Mouse (Mus musculus): ENCODE measurements around the gene Lonrf2. TPM values are rescaled to one million over a fixed set of nuclear protein-coding genes. Genes with fewer than 3 reads are reported as not detected.

The Lonrf2 gene
- total RNA-seq, 2 experiments from 2014 or later: 106 to 110 TPM

GRCm38 (mm10) chr1:38770676-38771075, 65.8 kb downstream of the Lonrf2 start:
- no peak for DNase-seq (ENCODE audit: low spot score in 2 of 2)

DNA sequence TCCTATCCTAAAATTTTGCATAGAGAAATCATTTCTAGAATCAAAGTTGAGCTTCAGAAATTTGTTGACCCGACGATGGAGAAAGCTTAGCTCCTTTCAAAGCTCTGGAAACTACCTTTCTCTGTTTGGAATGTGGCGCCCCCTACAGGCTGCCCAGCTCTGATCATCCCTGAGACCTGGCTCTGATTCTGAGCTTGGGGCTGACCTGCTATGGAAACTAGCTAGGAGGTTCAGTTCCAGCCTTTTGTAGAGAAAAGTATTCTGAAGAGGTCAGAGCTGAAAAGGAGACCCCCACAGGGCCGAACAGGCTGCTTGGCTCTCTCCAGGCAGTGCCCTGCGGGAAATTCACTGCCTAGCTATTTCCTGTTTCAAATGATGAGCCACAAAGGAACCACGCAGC, 66.6 kb downstream of the Lonrf2 start:
- peak; percentile 49 to 83 for DNase-seq (ENCODE audit: low spot score in 2 of 2)

- DNase-seq (ENCODE audit: low spot score in 2 of 2): peak; percentile 60 to 66
These were observed 68.7 kb downstream of the Lonrf2 start for GRCm38 (mm10) chr1:38767812-38768211.

DNA sequence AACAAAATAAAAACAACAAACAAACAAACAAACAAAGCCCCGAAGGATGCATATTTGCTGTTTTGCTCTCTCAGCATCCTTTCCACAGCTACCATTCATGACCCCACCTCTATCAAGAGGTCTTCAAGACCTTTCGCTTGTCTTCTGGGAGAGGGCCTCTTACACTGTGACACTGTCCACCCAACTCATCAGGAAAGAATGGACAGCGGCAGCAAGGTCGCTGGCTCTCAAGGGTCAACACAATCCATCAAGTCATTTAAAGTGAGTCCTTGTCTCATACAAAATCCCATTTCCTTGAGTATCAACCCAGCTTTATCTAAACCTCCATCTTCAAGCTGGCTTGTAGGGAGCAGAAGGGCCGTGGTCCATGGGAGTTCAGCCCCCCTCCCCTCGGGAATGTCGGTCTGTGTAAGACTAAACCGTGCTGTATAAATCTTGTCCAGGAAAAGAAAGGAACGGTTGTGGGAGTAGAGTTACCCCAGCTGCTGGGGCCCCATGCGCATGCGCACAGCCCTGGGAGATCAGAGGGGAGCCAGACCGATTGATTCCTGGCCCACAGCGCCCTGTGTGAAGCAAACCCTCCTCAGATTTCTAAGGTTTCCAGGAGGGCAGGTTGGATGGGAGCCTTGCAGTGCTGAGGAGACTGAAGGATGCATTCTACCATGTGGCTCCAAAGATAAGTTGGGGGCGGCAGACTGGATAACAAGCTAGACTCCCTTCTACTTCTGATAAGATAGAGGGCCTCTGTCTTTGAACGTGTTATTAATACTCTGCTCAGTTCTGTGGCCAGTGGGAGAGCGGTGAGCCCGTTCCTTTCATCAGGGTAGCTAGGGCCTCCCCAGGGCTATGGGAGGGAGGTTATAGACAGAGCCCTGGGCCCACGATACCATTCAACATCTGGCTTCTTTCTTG, 69.6 kb downstream of the Lonrf2 start:
- no peak for DNase-seq (ENCODE audit: low spot score in 2 of 2)

- DNase-seq (ENCODE audit: low spot score in 2 of 2): no peak
These were observed 70.3 kb downstream of the Lonrf2 start for GRCm38 (mm10) chr1:38766254-38766653.

DNA sequence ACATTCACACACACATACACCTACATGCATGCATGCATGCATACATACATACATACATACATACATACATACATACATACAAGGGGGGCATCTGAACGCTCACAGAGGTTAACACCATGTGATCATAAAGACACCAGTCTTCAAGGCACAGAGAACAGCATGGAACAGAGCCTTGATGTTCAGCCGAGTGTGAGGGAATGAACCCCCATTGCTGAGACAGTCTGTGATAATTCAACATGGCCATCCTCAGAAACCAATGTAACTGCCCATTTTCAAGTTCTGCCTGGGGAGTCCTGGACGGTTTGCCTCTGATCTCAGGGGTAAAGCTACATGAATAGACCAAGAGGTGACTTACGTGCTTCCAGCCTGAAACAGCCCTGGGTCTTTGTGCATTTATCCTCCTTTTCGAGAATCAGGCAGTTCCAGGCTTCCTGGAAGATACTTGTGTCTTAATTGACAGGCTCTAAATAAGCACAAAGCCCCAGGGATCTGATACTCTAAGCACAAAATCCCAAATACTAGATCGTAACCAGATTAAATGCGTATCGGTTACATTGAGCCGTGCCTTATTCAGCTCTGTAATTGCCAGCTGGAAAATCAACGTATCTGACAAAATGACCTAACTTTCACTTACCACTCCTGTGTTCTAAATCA, 72.4 kb downstream of the Lonrf2 start:
- no peak for DNase-seq (ENCODE audit: low spot score in 2 of 2)

- DNase-seq (ENCODE audit: low spot score in 2 of 2): no peak
These were observed 76.1 kb downstream of the Lonrf2 start for GRCm38 (mm10) chr1:38760424-38760823.

DNA sequence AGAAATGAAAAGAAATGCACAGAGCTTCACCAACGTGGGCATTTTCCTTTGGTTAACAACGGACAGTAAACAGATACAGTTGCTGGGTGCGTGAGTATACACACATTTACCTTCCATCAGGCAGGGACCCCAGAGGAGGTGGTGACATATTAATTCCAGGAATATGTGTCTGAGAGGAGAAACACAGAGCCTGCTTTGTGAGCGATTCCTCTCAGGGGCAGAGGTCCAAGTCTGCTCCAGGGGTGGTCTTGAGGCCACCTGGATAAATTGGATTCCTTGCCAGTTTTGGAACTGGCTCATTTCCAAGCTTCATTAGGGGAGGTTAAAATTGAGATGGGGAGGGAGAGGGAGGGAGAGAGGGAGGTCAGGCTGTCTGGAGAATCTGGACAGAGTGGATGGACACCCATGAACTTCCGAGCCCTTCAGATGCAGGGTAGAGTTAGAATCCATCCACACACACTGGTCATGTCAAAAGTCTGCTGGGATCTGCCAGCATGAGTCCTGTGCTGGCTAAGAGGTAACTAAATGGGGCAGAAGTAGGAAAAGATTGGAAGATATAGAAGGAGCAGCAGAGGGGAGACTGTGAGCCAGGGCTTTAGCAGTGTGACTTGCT, 78.6 kb downstream of the Lonrf2 start:
- DNase-seq (ENCODE audit: low spot score in 2 of 2): no peak

- no peak for DNase-seq (ENCODE audit: low spot score in 2 of 2)
These were observed 92.6 kb downstream of the Lonrf2 start for GRCm38 (mm10) chr1:38743863-38744262.

Other genes starting within 250 kb of the Lonrf2 start
- gene Aff3, start 171.8 kb downstream of the Lonrf2 start, total RNA-seq (2021): 100 to 1,000 TPM; 115 to 122 TPM
- gene Chst10, start 61.5 kb upstream of the Lonrf2 start, total RNA-seq (2021): 10 to 100 TPM; 49.6 to 53.3 TPM
- not detected for gene Nms, start 102.4 kb upstream of the Lonrf2 start, total RNA-seq (2021)
- 10 to 100 TPM; 32.1 to 35.8 TPM for gene Pdcl3, start 148.9 kb upstream of the Lonrf2 start, total RNA-seq (2021)